Mouse (Mus musculus) kidney, embryonic 16.5 days (tissue): ENCODE results near the gene Col25a1. TPM values are rescaled to one million over a fixed set of nuclear protein-coding genes. Genes with fewer than 3 reads are reported as not detected.

Source experiments
- ATAC-seq: fragments of 200-750 bp; cut with Nextera tagmentation; 2 replicates; pipeline ENCODE4 v1.8.0; 2017; ENCODE audit warnings: moderate TSS enrichment; ENCODE audit not compliant: low FRiP score, low TSS enrichment
- H3K27ac ChIP-seq: fragments of 300-500 bp; sonication (generic); 2 replicates; pipeline ENCODE4 v1.5.1; 2014; ENCODE audit warnings: low read length
- H3K27me3 ChIP-seq: fragments of 300-500 bp; sonication (generic); 2 replicates; pipeline ENCODE4 v1.6.1; 2014; ENCODE audit warnings: low read length, control low read depth, mixed read lengths; ENCODE audit not compliant: insufficient read depth
- H3K36me3 ChIP-seq: fragments of 300-500 bp; sonication (generic); 2 replicates; pipeline ENCODE4 v1.6.1; 2014; ENCODE audit warnings: low read length, control low read depth, mixed read lengths; ENCODE audit not compliant: insufficient read depth
- H3K4me1 ChIP-seq: fragments of 300-500 bp; sonication (generic); 2 replicates; pipeline ENCODE4 v1.6.1; 2014; ENCODE audit warnings: low read length, control low read depth, mixed read lengths; ENCODE audit not compliant: insufficient read depth
- H3K4me2 ChIP-seq: fragments of 300-500 bp; sonication (generic); replicated peaks from 2 replicates; pipeline ENCODE4 v1.6.1; 2014; ENCODE audit warnings: low read depth, low read length
- H3K4me3 ChIP-seq: fragments of 300-500 bp; sonication (generic); 2 replicates; pipeline ENCODE4 v1.5.1; 2014; ENCODE audit warnings: mild to moderate bottlenecking, low read length
- H3K9ac ChIP-seq: fragments of 300-500 bp; sonication (generic); replicated peaks from 2 replicates; pipeline ENCODE4 v1.6.1; 2014; ENCODE audit warnings: low read length
- H3K9me3 ChIP-seq: fragments of 300-500 bp; sonication (generic); 2 replicates; pipeline ENCODE4 v1.6.1; 2016; ENCODE audit warnings: low read length, control low read depth
- WGBS: fragments of 180-500 bp; shearing (Covaris S2); extraction: QIAGEN DNeasy Blood & Tissue Kit; methylation state at CpG from one replicate; pipeline ENCODE4 v1.1.7; 2014; 5-methylcytosine and 5-hydroxymethylcytosine counted together
- polyA plus RNA-seq: library from polyadenylated mRNA; unstranded; fragments of >200 nt; fragmentation: Nextera tagmentation; extraction: Ambion mirVana; gene quantifications from 2 replicates; pipeline ENCODE4 v1.2.1, GENCODE M21; 2015

Gene Col25a1
- polyA plus RNA-seq, 1 experiment from 2014 or later = 4.2 TPM

DNA sequence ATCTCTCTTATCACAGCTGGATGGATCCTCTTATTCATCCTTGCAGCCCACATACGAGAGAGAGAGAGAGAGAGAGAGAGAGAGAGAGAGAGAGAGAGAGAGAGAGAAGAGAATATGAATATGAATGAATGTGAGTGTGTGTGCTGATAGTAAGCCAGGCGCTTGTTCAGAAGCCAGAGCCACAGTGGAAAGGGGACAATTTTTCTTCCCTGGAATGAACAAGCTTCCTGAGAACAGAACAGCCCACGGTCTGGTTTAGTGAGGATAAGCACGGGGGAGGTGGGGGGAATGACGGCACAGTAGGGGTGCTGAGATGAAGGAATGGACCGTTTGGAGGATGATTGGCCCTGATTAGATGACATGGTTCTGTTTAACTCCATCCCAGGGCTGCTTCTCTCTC is 218.9 kb downstream of the Col25a1 start:
- Histone ChIP-seq H3K4me3 (no peak overlapping the region), H3K9me3 (no peaks in the 10 kb centered on the region), H3K36me3 (no peaks in the 10 kb centered on the region), H3K27me3 (no peaks in the 10 kb centered on the region), H3K4me1 (peaks cover 14% of the 10 kb centered on the region), H3K4me2 (no peak overlapping the region), H3K27ac (no peak overlapping the region), H3K9ac (no peak overlapping the region)
- no peak for ATAC-seq
- 58% methylated on average over 6 of the region's 6 CpGs for WGBS

DNA sequence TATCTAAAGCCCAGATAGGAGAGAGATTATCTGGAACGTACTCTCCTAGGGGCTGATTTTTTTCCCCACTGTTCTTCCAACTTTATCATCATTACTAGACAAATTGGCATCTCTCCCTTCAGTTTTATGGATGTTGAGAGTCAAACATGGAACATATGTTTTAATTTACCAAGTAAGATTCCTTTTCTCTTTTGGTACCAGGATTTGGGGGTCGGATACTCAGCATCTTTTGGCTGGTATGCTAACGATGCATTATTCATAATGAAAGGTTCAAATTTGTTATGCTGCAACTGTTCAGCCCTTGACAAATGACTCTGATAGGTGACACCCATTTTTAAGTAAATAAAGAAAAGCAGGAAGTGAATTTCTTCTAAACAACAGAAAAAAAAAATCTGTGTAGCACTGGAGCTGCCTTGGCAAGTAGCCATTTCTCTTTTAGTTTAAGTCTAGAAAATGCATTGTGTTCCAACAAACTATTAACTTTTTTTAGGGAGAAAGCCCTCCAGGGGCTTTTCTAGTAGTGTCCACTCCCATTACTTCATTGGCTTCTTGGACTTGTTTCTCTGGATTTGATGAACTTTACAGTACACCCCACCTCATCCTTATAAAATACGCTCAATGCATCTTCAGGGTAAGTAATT is 223.2 kb downstream of the Col25a1 start:
- no peaks in the 10 kb centered on the region for H3K9me3 ChIP-seq
- H3K9ac ChIP-seq = no peak overlapping the region
- 65% methylated on average over 4 of the region's 4 CpGs for WGBS
- no peaks in the 10 kb centered on the region for H3K27me3 ChIP-seq
- H3K4me3 ChIP-seq = no peak overlapping the region
- H3K27ac ChIP-seq = peak overlapping the region; percentile 55; the same call in 1 of the 2 replicates
- H3K4me2 ChIP-seq = no peak overlapping the region
- ATAC-seq = no peak; the same call in 1 of the 2 replicates
- H3K36me3 ChIP-seq = no peaks in the 10 kb centered on the region
- peaks cover 14% of the 10 kb centered on the region for H3K4me1 ChIP-seq

DNA sequence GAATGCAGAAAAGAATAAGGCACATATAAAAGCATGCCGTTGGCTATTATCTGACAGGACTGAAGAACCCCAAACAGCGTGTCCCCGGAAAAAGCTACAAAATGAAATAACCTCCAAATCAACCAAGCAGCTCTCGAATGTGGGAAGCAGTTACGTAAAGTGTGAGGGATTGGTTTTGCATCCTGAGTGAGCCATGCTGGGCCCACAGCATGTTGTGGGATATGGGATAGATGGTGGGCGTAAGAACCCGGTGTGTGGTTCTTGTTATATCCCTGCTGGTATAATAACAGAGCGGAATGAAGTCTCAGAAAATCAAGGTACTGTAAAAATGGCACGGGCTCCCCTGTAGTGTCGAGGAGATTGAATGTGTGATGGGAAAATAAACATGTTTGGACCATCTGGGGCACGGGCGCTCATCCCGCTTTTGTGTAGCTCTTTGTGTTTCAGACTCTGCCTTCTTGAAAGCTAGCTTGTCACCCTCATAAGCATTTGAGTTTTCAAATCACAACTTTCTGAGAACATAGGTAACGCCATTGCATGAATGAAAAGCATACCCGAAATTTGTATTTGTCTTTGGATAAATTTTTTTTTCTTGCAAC is 225.4 kb downstream of the Col25a1 start:
- H3K4me2 ChIP-seq = no peak overlapping the region
- no peaks in the 10 kb centered on the region for H3K9me3 ChIP-seq
- no peak overlapping the region for H3K9ac ChIP-seq
- 91% methylated on average over 15 of the region's 15 CpGs for WGBS
- no peak overlapping the region for H3K27ac ChIP-seq
- no peak overlapping the region for H3K4me3 ChIP-seq
- peaks cover 14% of the 10 kb centered on the region for H3K4me1 ChIP-seq
- no peak for ATAC-seq
- no peaks in the 10 kb centered on the region for H3K36me3 ChIP-seq
- H3K27me3 ChIP-seq = no peaks in the 10 kb centered on the region

DNA sequence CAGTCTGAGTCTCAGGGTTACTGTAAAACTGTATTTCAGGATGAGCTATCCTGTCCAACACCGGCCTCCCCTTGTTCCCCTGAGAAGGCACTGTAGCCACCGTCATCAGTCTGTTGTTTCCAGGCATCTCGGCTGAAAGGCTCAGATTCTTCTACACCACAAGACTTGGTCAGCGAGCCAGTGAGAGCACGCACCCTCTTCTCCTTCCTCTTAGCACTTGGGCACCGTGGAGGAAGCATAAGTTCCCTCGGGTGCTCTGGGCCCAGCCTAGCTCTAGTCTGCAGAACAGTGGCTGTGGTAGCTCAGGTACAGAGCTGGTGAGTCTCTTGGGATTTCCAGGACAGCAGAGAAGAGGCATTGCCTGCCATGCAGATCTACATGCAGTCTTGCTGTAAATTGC is 229.5 kb downstream of the Col25a1 start:
- Histone ChIP-seq H3K36me3 (no peaks in the 10 kb centered on the region), H3K4me2 (no peak overlapping the region), H3K9me3 (no peaks in the 10 kb centered on the region), H3K4me1 (no peaks in the 10 kb centered on the region), H3K27ac (no peak overlapping the region), H3K9ac (no peak overlapping the region), H3K4me3 (no peak overlapping the region), H3K27me3 (no peaks in the 10 kb centered on the region)
- ATAC-seq = no peak
- WGBS = 86% methylated on average over 7 of the region's 7 CpGs

DNA sequence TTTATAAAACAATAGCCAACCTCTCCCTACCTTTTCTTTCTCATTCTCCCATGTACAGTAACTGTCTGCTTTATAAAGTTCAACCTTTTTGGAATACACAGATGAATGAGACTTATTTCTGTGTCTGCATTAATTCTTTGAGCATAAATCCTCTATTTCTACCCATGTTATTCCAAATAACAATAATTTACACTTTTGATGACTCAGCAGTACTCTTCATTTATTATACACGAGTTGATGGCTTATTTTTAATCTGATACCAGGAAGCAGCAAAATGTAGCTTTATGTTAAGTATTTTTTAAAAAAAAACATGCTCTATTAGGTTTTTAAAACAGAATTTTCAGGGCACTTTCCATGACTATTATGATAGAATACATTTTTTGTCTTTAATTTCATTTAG is 230.6 kb downstream of the Col25a1 start:
- Histone ChIP-seq H3K27me3 (no peaks in the 10 kb centered on the region), H3K9me3 (no peaks in the 10 kb centered on the region), H3K4me3 (no peak overlapping the region), H3K36me3 (no peaks in the 10 kb centered on the region), H3K4me2 (no peak overlapping the region), H3K4me1 (0 out of 2 replicates have a peak, but pooled peaks cover 2% of the 10 kb centered on the region), H3K9ac (no peak overlapping the region), H3K27ac (no peak overlapping the region)
- 60% methylated on average over 1 of the region's 1 CpGs for WGBS
- no peak for ATAC-seq

DNA sequence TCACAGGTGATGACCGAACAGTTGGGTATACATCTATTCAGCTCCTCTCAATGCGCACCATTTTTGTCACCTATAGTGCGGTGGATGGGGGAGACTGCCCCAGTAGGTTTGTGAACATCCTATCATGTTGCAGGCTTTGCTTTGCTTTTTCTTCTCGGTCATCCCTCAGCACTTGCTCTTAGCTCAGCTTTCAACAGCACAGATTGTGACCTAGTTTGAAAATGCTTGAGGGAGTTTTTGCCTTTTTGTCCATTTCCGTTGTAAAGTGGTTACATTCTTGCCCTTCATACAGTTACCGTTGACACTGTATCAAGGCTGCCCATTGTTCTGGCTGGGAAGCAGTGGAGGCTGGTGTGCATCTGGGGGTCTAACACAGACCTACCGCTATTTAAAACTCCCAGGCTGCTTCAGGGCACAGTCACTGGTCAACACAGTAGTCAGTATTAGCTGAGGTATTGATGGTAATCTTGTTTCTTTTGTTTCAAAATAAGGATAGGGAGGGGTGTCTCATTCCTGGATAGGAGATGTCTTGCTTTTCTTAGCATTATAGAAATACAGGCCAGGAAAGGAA is 231.6 kb downstream of the Col25a1 start:
- Histone ChIP-seq H3K4me1 (0 out of 2 replicates have a peak, but pooled peaks cover 5% of the 10 kb centered on the region), H3K27ac (no peak overlapping the region), H3K27me3 (no peaks in the 10 kb centered on the region), H3K4me2 (no peak overlapping the region), H3K4me3 (no peak overlapping the region), H3K9ac (no peak overlapping the region), H3K36me3 (no peaks in the 10 kb centered on the region), H3K9me3 (no peaks in the 10 kb centered on the region)
- ATAC-seq = no peak
- WGBS = 79% methylated on average over 7 of the region's 7 CpGs

DNA sequence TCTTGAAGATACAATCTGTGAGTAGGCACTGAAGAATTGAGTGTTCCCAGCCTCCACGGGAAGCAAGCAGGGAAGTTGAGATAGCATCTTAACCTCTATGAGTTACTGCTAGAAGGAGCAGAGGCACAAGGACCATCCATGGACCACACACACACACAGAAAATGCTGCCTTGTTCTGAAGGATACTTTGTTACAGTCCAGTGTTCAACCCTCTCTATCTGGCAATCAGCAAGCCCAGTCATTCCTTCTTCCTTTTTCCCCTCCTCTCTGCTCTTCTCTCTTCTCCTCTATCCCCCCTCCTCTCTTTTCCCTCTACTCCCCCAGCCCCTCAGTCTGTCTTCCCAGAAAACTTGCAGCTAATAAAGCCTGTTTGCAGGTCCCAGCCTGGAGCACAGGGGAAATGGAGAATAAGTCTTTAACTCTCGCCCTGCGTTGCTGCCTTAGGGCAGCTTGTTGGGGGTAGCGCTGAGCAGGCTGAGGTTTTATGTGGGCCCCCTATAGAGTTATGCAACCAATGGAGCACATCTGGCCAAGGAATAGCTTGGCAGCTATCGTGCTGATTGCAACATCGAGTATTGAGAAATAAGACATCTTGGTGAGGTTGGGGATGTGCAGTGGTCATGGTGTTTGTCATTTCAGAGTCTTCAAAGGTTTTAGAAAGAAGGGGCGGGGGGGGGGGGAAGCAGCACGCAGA is 235.8 kb downstream of the Col25a1 start:
- Histone ChIP-seq H3K36me3 (no peaks in the 10 kb centered on the region), H3K4me2 (no peak overlapping the region), H3K27me3 (no peaks in the 10 kb centered on the region), H3K4me1 (peaks cover 12% of the 10 kb centered on the region; the same call in 1 of the 2 replicates), H3K4me3 (no peak overlapping the region), H3K9me3 (no peaks in the 10 kb centered on the region), H3K27ac (no peak overlapping the region), H3K9ac (no peak overlapping the region)
- ATAC-seq = no peak
- 58% methylated on average over 7 of the region's 8 CpGs for WGBS

DNA sequence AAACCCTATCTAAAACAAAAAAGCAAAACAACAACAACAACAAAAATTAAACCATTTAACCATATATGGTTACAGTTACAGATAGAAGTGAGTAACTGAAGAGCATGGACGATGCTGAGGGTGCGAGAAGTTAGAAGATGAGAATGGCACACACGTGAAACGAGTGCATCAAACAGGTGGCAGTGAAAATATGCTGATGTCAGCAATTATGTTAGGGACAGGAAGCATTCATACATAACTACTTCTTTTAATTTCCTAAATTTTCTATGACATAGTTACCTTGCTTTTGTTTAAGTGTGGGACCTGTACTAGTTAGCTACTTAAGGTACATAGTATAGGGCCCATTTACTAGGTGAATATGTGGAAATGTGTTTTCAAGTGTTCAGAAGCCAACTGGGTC is 237.1 kb downstream of the Col25a1 start:
- Histone ChIP-seq H3K9ac (no peak overlapping the region), H3K4me1 (peaks cover 12% of the 10 kb centered on the region; the same call in 1 of the 2 replicates), H3K36me3 (no peaks in the 10 kb centered on the region), H3K4me3 (no peak overlapping the region), H3K4me2 (no peak overlapping the region), H3K27me3 (no peaks in the 10 kb centered on the region), H3K9me3 (no peaks in the 10 kb centered on the region), H3K27ac (no peak overlapping the region)
- WGBS = 94% methylated on average over 4 of the region's 4 CpGs
- no peak for ATAC-seq

DNA sequence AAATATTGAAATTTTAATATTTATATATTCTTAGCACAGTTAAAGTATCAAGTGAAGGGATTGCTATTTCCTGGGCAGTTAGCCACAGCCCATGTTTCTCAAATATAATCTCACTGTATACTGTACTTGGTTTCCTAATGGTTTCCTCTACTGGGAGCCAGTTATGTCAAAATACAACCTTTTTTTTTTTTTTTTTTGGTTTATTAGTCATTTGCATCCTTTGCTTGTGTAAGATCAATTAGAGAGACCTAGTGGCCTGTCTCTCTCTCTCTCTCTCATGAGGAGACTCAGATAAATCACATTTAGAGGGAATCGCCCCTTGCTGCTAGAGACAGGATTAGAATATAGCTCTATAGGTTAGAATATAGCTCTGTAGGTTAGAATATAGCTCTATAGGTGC is 237.8 kb downstream of the Col25a1 start:
- no peak overlapping the region for H3K27ac ChIP-seq
- no peaks in the 10 kb centered on the region for H3K9me3 ChIP-seq
- ATAC-seq = no peak
- peaks cover 12% of the 10 kb centered on the region; the same call in 1 of the 2 replicates for H3K4me1 ChIP-seq
- 74% methylated on average over 1 of the region's 1 CpGs for WGBS
- no peak overlapping the region for H3K4me2 ChIP-seq
- no peaks in the 10 kb centered on the region for H3K36me3 ChIP-seq
- H3K27me3 ChIP-seq = no peaks in the 10 kb centered on the region
- no peak overlapping the region for H3K4me3 ChIP-seq
- H3K9ac ChIP-seq = no peak overlapping the region
